Mouse (Mus musculus) liver, postnatal 0 days (tissue): ENCODE results near the gene Mtrex.

Experiments used
- CTCF ChIP-seq: sonication (generic); IDR thresholded peaks from 2 replicates; pipeline ENCODE4 v1.5.1; 2016; ENCODE audit warnings: antibody characterized with exemption, low read depth
- EP300 ChIP-seq: IDR thresholded peaks from 2 replicates; pipeline ENCODE4 v1.6.1; 2016; ENCODE audit warnings: antibody characterized with exemption, low read depth, mild to moderate bottlenecking

DNA sequence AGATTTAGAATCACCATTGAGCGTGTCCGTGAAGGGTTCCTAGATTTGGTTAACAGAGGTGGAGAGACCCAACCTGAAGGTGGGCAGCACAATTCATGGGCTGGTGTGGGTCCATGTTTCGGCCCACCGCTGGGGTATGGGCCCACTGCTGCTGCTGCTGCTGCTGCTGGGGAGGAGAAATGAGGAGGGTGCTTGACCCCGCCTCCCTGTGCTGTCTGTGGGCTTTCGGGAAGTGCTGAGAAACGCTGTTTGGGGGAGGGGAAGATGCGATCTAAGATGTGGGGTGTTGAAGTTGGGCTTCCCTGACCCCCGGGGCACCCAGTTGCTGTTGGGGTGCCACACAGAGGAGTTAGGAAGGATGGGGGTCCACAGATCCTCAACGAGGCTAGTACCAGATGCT, 49.5 kb upstream of the Mtrex start:
- TF ChIP-seq CTCF (no peak), EP300 (no peak)
